Mouse (Mus musculus) neural tube, embryonic 13.5 days (tissue): ENCODE measurements at regions not wholly inside any gene's neighbourhood (a gene's known extent, or its start where the extent isn't known, plus 50 kb on each side); places are given as distances from the start of the nearest gene placed in this dataset.
"Not testable (repeated sequence)": the region's sequence is repeated elsewhere in the genome, so short reads cannot be mapped to it uniquely, and the experiment has no call there.

ENCODE experiments used
- ATAC-seq: fragments of 200-750 bp; cut with Nextera tagmentation; 2 replicates; pipeline ENCODE4 v1.8.0; 2017; ENCODE audit warnings: low read depth, mild to moderate bottlenecking, moderate TSS enrichment, moderate library complexity
- H3K27ac ChIP-seq: fragments of 300-500 bp; sonication (generic); replicated peaks from 2 replicates; pipeline ENCODE4 v1.5.1; 2015; ENCODE audit warnings: moderate library complexity, mild to moderate bottlenecking, inconsistent platforms
- H3K27me3 ChIP-seq: fragments of 300-500 bp; sonication (generic); 2 replicates; pipeline ENCODE4 v1.6.1; 2015; ENCODE audit warnings: mild to moderate bottlenecking, inconsistent platforms
- H3K36me3 ChIP-seq: fragments of 300-500 bp; sonication (generic); 2 replicates; pipeline ENCODE4 v1.6.1; 2015; ENCODE audit warnings: mild to moderate bottlenecking, inconsistent platforms
- H3K4me1 ChIP-seq: fragments of 300-500 bp; sonication (generic); replicated peaks from 2 replicates; pipeline ENCODE4 v1.6.1; 2015; ENCODE audit warnings: inconsistent platforms
- H3K4me2 ChIP-seq: fragments of 300-500 bp; sonication (generic); 2 replicates; pipeline ENCODE4 v1.6.1; 2015; ENCODE audit warnings: inconsistent platforms, mild to moderate bottlenecking, moderate library complexity
- H3K4me3 ChIP-seq: fragments of 300-500 bp; sonication (generic); 2 replicates; pipeline ENCODE4 v1.5.1; 2015; ENCODE audit warnings: mild to moderate bottlenecking, inconsistent platforms
- H3K9ac ChIP-seq: fragments of 300-500 bp; sonication (generic); 2 replicates; pipeline ENCODE4 v1.6.1; 2015; ENCODE audit warnings: moderate library complexity, mild to moderate bottlenecking, inconsistent platforms
- H3K9me3 ChIP-seq: fragments of 300-500 bp; sonication (generic); 2 replicates; pipeline ENCODE4 v1.6.1; 2016; ENCODE audit warnings: inconsistent platforms
- WGBS: fragments of 180-500 bp; shearing (Covaris S2); methylation state at CpG from one replicate; pipeline ENCODE4 v1.1.7; 2015; 5-methylcytosine and 5-hydroxymethylcytosine counted together

DNA sequence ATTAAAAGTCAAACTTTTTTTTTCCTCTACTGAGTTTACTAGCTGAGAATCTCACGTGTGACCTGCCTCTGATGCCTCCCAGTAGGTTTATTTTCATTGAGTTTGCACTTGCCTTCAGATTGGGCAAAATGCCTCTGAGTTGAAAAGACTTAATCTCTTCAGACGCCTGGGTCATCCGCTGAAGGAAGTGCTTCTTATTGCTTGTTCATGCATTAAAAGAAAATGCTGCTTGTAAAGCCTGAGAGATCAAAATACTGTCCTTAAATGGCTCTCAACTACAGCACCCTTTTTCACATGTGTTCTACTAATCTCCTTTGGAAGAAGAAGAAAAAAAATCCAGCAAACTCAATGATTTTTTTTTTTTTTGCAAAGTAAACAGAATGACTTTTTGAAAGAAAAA is 351.5 kb downstream of the Kcnh5 start:
- Histone ChIP-seq H3K4me1 (no peaks in the 10 kb centered on the region), H3K9me3 (no peaks in the 10 kb centered on the region), H3K4me2 (no peak overlapping the region), H3K4me3 (no peak overlapping the region), H3K36me3 (no peaks in the 10 kb centered on the region), H3K27me3 (no peaks in the 10 kb centered on the region), H3K27ac (no peak overlapping the region), H3K9ac (no peak overlapping the region)
- no peak for ATAC-seq
- WGBS = 55% methylated on average over 3 of the region's 3 CpGs

DNA sequence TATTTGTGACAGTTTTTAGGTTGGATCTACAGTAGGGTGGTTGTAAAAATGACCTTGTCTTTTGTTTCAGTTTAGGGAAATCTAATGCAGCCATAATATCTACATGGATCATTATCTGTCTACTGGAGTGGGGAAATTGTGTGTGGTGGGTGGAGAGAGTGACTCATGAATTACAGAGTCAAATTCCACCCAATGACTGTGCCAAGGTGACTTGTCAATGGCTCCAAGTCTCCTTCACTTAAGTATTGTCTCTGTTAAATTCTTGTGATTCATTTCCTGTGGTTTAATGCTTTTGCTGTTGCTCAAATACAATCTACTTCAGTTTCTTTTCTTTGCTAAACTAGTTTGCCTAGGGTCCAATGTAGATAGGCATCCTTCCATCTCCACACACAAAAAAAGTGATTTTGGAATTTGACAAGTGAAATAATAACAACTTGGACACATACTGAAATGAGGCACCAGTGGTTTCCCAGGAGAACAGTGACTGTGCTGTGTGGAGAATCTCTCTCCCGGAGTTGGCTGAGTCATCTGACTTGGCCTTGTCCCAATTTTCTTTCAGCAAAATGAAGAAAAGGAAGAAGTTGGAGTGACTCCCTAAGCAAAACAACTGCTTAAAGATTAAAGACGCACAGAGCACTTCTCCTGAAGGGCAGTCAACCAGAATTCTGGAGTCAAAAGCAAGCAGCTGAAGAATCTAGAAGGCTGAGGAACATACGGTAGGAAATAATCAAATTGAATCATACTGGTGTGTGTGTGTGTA is 352.2 kb downstream of the Kcnh5 start:
- 63% methylated on average over 3 of the region's 3 CpGs for WGBS
- H3K4me3 ChIP-seq = no peak overlapping the region

DNA sequence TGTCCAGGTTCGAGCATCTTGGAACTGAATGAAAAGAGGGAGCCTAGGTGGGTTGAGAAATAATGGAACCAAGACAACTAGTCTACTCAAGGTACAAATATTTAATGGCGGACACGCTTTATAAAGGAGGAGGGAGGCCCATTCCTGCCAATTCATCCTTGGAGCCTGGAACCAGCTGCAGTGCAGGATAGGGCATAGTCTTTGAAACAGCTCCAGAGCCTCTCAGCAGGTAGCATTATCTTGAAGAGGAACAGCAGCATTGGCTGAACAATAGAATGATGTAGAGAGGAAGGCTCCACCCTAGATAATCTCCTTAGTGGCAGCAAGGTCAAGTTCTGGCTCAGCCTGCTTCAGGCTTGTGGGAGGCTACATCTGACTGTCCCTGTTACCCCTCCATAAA is 361.0 kb downstream of the Kcnh5 start:
- 91% methylated on average over 3 of the region's 3 CpGs for WGBS
- H3K4me3 ChIP-seq, H3K27me3 ChIP-seq, H3K4me1 ChIP-seq, ATAC-seq, H3K27ac ChIP-seq, H3K4me2 ChIP-seq, H3K9me3 ChIP-seq, H3K36me3 ChIP-seq, H3K9ac ChIP-seq: not testable (repeated sequence)

More for the DNA sequence above, 352.2 kb downstream of the Kcnh5 start:
- Histone ChIP-seq H3K36me3 (no peaks in the 10 kb centered on the region), H3K4me2 (no peak overlapping the region), H3K4me1 (no peaks in the 10 kb centered on the region), H3K9ac (no peak overlapping the region), H3K9me3 (no peaks in the 10 kb centered on the region), H3K27ac (no peak overlapping the region), H3K27me3 (no peaks in the 10 kb centered on the region)
- no peak for ATAC-seq

DNA sequence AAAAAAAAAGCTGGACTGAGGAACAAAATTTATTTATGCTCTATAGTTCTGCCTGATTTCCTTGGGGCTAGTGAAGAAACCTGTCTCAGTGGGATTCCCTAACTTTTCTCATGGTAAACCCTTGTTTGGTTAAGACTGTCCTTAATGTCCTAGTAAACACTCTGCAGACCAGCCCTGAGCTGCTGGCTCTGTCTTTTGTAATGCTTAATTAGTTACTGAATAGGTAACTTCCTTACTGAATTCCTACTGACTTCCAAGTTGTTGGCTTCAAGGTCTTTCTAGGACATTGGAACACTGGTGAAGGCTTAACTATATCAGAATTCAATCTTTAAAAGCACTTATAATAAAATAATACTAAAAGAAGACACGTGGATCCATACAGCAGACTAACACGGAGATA is 368.6 kb downstream of the Kcnh5 start:
- not testable (repeated sequence) for ATAC-seq, H3K9ac ChIP-seq, H3K4me3 ChIP-seq, H3K27me3 ChIP-seq, H3K4me2 ChIP-seq, H3K27ac ChIP-seq, H3K4me1 ChIP-seq, H3K36me3 ChIP-seq
- WGBS = 88% methylated on average over 2 of the region's 2 CpGs
- peaks cover 12% of the 10 kb centered on the region for H3K9me3 ChIP-seq

DNA sequence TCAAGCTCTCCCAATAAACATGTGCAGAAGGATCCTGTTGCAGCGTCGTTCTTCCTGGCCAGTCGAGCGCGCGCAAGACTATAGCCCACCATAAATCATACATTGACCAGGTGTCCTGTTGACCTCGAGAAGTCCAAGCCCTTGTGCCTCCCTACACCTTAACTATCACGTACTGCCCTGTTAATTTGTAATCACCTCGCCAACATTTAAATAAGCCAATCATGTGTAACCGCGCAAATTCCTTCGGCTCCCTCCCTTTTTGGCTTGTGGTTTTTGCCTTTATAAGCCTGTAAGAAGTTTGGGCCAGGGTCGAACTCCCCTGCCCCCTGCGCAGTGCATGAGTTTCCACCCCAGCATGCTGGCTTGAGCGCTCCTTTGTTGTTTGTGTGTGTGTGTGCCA is 369.2 kb downstream of the Kcnh5 start:
- H3K27me3 ChIP-seq, H3K36me3 ChIP-seq, H3K4me3 ChIP-seq, ATAC-seq, H3K4me1 ChIP-seq, H3K9ac ChIP-seq, H3K27ac ChIP-seq, H3K4me2 ChIP-seq: not testable (repeated sequence)
- 89% methylated on average over 15 of the region's 15 CpGs for WGBS
- H3K9me3 ChIP-seq = peaks cover 12% of the 10 kb centered on the region

DNA sequence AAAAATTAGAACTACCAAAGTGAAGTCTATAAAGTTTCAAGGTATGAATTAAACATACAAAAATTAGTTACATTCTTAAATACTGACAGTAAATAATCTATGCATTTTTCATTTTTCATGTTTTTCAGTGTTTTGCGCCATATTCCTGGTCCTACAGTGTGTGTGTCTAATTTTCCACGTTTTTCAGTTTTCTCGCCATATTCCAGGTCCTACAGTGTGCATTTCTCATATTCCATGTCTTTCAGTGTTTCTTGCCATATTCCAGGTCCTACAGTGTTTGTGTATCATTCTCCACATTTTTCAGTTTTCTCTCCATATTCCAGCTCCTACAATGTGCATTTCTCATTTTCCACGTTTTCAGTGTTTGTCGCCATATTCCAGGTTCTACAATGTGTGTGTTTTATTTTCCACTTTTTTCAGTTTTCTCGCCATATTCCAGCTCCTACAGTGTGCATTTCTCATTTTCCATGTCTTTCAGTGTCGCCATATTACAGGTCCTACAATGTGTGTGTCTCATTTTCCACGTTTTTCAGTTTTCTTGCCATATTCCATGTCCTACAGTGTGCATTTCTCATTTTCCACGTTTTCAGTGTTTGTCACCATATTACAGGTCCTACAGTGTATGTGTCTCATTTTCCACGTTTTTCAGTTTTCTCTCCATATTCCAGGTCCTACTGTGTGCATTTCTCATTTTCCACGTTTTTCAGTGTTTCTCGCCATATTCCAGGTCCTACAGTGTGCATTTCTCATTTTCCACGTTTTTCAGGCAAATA is 373.2 kb downstream of the Kcnh5 start:
- no peak overlapping the region for H3K4me2 ChIP-seq
- no peak overlapping the region for H3K9ac ChIP-seq
- no peaks in the 10 kb centered on the region for H3K27me3 ChIP-seq
- no peak overlapping the region for H3K27ac ChIP-seq
- H3K4me1 ChIP-seq = no peaks in the 10 kb centered on the region
- peaks cover 8% of the 10 kb centered on the region for H3K9me3 ChIP-seq
- H3K4me3 ChIP-seq = no peak overlapping the region
- no peak; the same call in 1 of the 2 replicates for ATAC-seq
- 56% methylated on average over 13 of the region's 13 CpGs for WGBS
- H3K36me3 ChIP-seq = no peaks in the 10 kb centered on the region

DNA sequence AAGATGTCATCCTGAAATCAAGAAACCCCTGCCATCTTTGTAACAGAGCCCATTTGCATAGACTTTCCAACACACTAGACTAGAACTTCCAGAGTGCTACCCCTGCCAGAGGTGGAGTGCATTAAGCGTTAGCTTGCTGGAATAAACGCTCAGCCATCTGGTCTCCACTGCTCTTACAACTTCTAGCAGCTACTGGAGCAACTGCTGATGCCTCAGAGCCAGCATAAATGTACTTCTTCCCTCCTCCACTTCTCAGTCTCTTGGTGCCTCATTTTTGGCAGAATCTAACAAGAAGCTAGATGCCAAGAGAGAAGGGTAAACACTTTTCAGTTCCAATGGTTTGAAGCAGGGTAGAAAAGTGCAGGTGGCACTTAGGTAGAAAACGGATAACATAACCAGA is 385.1 kb downstream of the Kcnh5 start:
- Histone ChIP-seq H3K4me3 (no peak overlapping the region), H3K9ac (no peak overlapping the region), H3K9me3 (no peaks in the 10 kb centered on the region), H3K4me1 (no peaks in the 10 kb centered on the region), H3K27ac (no peak overlapping the region), H3K4me2 (no peak overlapping the region), H3K36me3 (no peaks in the 10 kb centered on the region), H3K27me3 (no peaks in the 10 kb centered on the region)
- WGBS = 76% methylated on average over 3 of the region's 3 CpGs
- ATAC-seq = no peak

DNA sequence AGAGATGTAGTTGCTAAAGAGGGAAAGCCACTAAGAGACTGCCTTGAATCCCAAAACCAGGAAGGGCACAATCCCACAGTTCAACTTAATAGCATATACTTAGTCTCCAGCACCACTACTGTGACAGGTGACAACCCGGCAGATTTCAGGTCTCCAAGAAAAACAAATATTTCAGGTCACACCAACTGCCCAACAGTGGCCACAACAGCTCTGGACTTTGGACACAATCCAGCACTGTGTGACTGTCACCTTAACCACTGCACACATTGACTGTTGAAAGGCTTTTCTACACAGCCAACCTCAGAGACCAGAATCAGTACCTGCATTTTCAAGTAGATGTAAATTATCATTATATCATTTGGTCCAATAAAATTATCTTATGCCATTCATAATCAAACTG is 414.8 kb downstream of the Kcnh5 start:
- Histone ChIP-seq H3K4me1 (no peaks in the 10 kb centered on the region), H3K4me2 (no peak overlapping the region), H3K9ac (no peak overlapping the region), H3K4me3 (no peak overlapping the region), H3K27ac (no peak overlapping the region), H3K9me3 (no peaks in the 10 kb centered on the region), H3K36me3 (no peaks in the 10 kb centered on the region), H3K27me3 (no peaks in the 10 kb centered on the region)
- WGBS = 86% methylated on average over 1 of the region's 1 CpGs
- no peak for ATAC-seq

DNA sequence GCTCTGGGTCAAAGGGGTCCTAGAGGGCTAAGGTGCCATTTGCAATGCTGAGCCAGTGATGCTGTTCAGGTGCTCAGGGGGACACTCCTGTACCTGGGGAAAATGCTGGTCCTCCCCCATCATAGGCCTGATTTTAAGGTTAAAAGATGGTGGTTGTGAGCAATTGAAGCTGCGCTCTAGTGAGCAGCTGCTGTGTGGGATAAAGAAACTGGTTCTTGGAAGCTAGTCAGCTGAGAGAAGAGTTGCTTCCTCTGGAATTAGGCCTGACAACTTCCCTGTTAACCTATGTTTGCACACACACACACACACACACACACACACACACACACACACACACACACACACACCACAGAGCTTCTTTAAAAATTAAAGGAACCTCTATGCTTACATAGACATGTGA is 428.9 kb upstream of the Gm11042 start:
- no peak for ATAC-seq
- H3K27me3 ChIP-seq = no peaks in the 10 kb centered on the region
- H3K4me1 ChIP-seq = no peaks in the 10 kb centered on the region
- no peak overlapping the region for H3K9ac ChIP-seq
- H3K36me3 ChIP-seq = no peaks in the 10 kb centered on the region
- 100% methylated on average over 1 of the region's 1 CpGs for WGBS
- H3K4me3 ChIP-seq = no peak overlapping the region
- no peaks in the 10 kb centered on the region for H3K9me3 ChIP-seq
- no peak overlapping the region for H3K27ac ChIP-seq
- H3K4me2 ChIP-seq = no peak overlapping the region

DNA sequence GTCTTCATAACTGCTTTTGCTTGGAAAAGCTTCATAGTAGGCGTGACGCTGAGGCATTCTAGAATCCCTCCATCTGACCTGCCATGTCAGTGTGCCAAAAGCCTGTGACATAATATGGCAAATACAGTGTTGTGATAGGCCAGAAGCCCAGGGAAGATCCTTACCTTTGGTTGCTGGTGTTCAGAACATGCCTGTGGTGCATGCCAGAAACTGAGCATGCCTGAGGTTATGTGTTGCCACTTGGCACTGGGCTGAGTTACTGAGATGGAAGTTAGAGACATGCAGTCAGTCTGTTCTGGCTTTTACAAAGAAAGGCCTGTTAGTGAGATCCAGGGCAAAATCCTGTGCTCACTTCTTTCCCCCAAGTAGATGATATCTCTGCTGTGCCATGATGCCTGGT is 412.7 kb upstream of the Gm11042 start:
- Histone ChIP-seq H3K9me3 (no peaks in the 10 kb centered on the region), H3K9ac (no peak overlapping the region), H3K27me3 (no peaks in the 10 kb centered on the region), H3K4me3 (no peak overlapping the region), H3K4me2 (no peak overlapping the region), H3K4me1 (no peaks in the 10 kb centered on the region), H3K27ac (no peak overlapping the region), H3K36me3 (no peaks in the 10 kb centered on the region)
- ATAC-seq = no peak
- WGBS = 95% methylated on average over 2 of the region's 2 CpGs

DNA sequence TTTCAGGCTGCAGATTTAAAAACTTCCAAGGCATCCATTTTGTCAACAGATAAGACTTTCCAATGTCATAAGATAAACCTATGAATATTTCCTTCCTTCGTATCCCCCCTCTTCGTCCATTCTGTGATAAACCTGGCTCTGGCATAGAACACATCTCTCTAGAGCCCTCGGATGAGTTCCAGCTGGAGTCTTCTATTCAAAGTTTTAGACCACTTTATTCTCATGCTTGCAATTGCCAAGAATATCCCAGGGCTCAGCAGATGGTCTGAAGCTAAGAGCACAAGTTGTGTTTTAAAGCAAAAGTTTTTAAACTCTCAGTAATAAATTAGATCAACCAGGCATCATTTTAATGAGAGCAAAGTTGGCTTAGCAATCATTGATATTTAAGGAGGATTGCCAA is 363.0 kb upstream of the Gm11042 start:
- H3K4me2 ChIP-seq = no peak overlapping the region
- WGBS = 88% methylated on average over 3 of the region's 3 CpGs
- ATAC-seq = no peak
- H3K4me3 ChIP-seq = no peak overlapping the region
- no peaks in the 10 kb centered on the region for H3K4me1 ChIP-seq
- no peaks in the 10 kb centered on the region for H3K27me3 ChIP-seq
- H3K9me3 ChIP-seq = no peaks in the 10 kb centered on the region
- no peaks in the 10 kb centered on the region for H3K36me3 ChIP-seq
- no peak overlapping the region for H3K9ac ChIP-seq
- H3K27ac ChIP-seq = no peak overlapping the region

DNA sequence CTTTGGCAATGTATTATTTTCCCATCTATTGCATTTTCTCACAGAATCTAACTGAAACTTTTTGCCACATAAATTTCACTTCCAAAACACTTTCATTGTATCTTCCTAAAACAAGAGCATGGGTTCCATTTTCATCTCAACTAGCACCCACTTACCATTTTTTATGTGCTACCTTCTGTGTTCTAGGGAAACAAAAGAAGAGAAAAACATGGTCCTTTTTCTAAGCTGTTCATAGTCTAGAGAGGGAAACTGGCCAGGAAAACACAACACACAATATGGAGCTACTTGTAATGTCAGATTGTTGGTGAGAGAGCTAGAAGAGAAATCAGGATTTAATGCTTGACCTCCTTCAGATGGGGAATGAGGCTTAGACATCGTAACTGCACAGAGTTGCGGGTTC is 361.6 kb upstream of the Gm11042 start:
- H3K4me3 ChIP-seq = no peak overlapping the region
- 85% methylated on average over 2 of the region's 2 CpGs for WGBS
- H3K9me3 ChIP-seq = no peaks in the 10 kb centered on the region
- H3K36me3 ChIP-seq = no peaks in the 10 kb centered on the region
- no peak overlapping the region for H3K27ac ChIP-seq
- H3K4me2 ChIP-seq = no peak overlapping the region
- ATAC-seq = no peak
- no peaks in the 10 kb centered on the region for H3K27me3 ChIP-seq
- no peaks in the 10 kb centered on the region for H3K4me1 ChIP-seq
- H3K9ac ChIP-seq = no peak overlapping the region

DNA sequence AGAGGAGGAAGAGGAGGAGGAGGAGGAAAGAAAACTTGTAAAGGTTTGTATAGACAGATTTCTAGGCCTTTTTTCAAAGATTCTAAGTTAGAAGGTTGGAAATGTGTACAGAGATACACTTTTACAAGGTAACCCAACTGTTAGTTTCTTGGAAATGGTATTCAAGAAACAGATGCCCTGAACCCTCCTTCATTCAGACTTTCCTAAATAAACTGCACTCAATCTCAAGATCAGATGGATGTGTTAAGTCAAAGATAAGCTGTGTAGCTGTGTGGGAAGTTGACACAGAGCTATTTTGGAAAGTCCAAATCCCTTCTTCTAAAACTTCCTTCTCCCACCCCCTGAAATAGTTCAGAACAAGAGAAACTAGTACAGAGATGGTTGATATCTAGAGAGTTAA is 342.2 kb upstream of the Gm11042 start:
- Histone ChIP-seq H3K27ac (no peak overlapping the region), H3K4me3 (no peak overlapping the region), H3K9ac (no peak overlapping the region), H3K27me3 (no peaks in the 10 kb centered on the region), H3K4me2 (no peak overlapping the region), H3K36me3 (no peaks in the 10 kb centered on the region), H3K4me1 (no peaks in the 10 kb centered on the region), H3K9me3 (no peaks in the 10 kb centered on the region)
- ATAC-seq = no peak
